Mouse (Mus musculus) embryonic facial prominence, embryonic 15.5 days (tissue): ENCODE results near the gene Slc12a5. TPM values are rescaled to one million over a fixed set of nuclear protein-coding genes. Genes with fewer than 3 reads are reported as not detected.

Experiments
- ATAC-seq: fragments of 200-750 bp; cut with Nextera tagmentation; 2 replicates; pipeline ENCODE4 v1.8.0; 2017; ENCODE audit warnings: low read depth, moderate TSS enrichment; ENCODE audit not compliant: insufficient number of reproducible peaks, low FRiP score, low TSS enrichment
- H3K27ac ChIP-seq: fragments of 300-500 bp; sonication (generic); replicated peaks from 2 replicates; pipeline ENCODE4 v1.5.1; 2015; ENCODE audit warnings: mild to moderate bottlenecking, inconsistent platforms
- H3K27me3 ChIP-seq: fragments of 300-500 bp; sonication (generic); 2 replicates; pipeline ENCODE4 v1.6.1; 2015; ENCODE audit warnings: inconsistent platforms
- H3K36me3 ChIP-seq: fragments of 300-500 bp; sonication (generic); 2 replicates; pipeline ENCODE4 v1.6.1; 2015; ENCODE audit warnings: mild to moderate bottlenecking, inconsistent platforms
- H3K4me1 ChIP-seq: fragments of 300-500 bp; sonication (generic); 2 replicates; pipeline ENCODE4 v1.6.1; 2015; ENCODE audit warnings: inconsistent platforms
- H3K4me2 ChIP-seq: fragments of 300-500 bp; sonication (generic); replicated peaks from 2 replicates; pipeline ENCODE4 v1.6.1; 2015; ENCODE audit warnings: mild to moderate bottlenecking, inconsistent platforms
- H3K4me3 ChIP-seq: fragments of 300-500 bp; sonication (generic); replicated peaks from 2 replicates; pipeline ENCODE4 v1.5.1; 2015; ENCODE audit warnings: mild to moderate bottlenecking, inconsistent platforms
- H3K9ac ChIP-seq: fragments of 300-500 bp; sonication (generic); 2 replicates; pipeline ENCODE4 v1.6.1; 2015; ENCODE audit warnings: inconsistent platforms
- H3K9me3 ChIP-seq: fragments of 300-500 bp; sonication (generic); replicated peaks from 2 replicates; pipeline ENCODE4 v1.6.1; 2016; ENCODE audit warnings: inconsistent platforms
- WGBS: fragments of 180-500 bp; shearing (Covaris S2); methylation state at CpG from one replicate; pipeline ENCODE4 v1.1.7; 2015; 5-methylcytosine and 5-hydroxymethylcytosine counted together
- polyA plus RNA-seq: library from polyadenylated mRNA; unstranded; fragments of >200 nt; fragmentation: Nextera tagmentation; extraction: Ambion mirVana; gene quantifications from 2 replicates; pipeline ENCODE4 v1.2.1, GENCODE M21; 2015

Slc12a5 gene
- polyA plus RNA-seq, 1 experiment from 2014 or later: 0.85 TPM

GRCm38 (mm10) chr2:165003108-165003507, 42.5 kb downstream of the Slc12a5 start:
- peaks cover 89% of the 10 kb centered on the region for H3K36me3 ChIP-seq
- ATAC-seq: no peak
- peaks cover 8% of the 10 kb centered on the region for H3K4me1 ChIP-seq
- H3K9me3 ChIP-seq: no peaks in the 10 kb centered on the region
- H3K9ac ChIP-seq: no peak overlapping the region
- H3K4me3 ChIP-seq: no peak overlapping the region
- no peak overlapping the region for H3K4me2 ChIP-seq
- 86% methylated on average over 3 of the region's 3 CpGs for WGBS
- H3K27ac ChIP-seq: no peak overlapping the region
- peaks cover 19% of the 10 kb centered on the region for H3K27me3 ChIP-seq

DNA sequence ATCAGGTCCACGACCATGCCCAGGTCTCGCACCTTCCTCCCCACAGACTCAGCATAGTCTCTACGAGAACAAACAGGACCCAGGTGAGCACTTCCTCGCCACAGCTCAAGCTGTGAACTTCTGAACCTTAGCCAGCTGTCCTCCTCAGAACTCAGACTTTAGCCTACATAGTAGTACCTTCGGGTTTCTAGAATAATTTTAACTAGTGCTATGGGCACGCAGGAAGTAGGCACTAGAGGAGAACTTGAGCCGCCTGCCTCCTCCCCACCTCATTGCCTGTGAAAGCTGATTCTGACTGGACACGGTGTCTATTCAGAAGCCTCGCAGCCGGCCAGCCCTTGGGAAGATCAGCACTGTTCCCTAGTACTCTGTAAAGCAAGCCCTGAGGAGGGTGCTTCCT, 43.6 kb downstream of the Slc12a5 start:
- H3K4me3 ChIP-seq: no peak overlapping the region
- peaks cover 99% of the 10 kb centered on the region for H3K36me3 ChIP-seq
- ATAC-seq: no peak
- H3K9me3 ChIP-seq: no peaks in the 10 kb centered on the region
- H3K27ac ChIP-seq: no peak overlapping the region
- H3K9ac ChIP-seq: no peak overlapping the region
- peaks cover 8% of the 10 kb centered on the region; the same call in 1 of the 2 replicates for H3K27me3 ChIP-seq
- H3K4me2 ChIP-seq: no peak overlapping the region
- WGBS: 83% methylated on average over 10 of the region's 10 CpGs
- no peaks in the 10 kb centered on the region for H3K4me1 ChIP-seq

- no peaks in the 10 kb centered on the region for H3K9me3 ChIP-seq
- H3K4me1 ChIP-seq: no peaks in the 10 kb centered on the region
- peaks cover 99% of the 10 kb centered on the region for H3K36me3 ChIP-seq
- no peak overlapping the region for H3K4me2 ChIP-seq
- no peak overlapping the region for H3K4me3 ChIP-seq
- no peak overlapping the region for H3K27ac ChIP-seq
- H3K9ac ChIP-seq: no peak overlapping the region
- no peak for ATAC-seq
- 95% methylated on average over 4 of the region's 4 CpGs for WGBS
- H3K27me3 ChIP-seq: no peaks in the 10 kb centered on the region
Measured at GRCm38 (mm10) chr2:165006813-165007212, 46.2 kb downstream of the Slc12a5 start.

DNA sequence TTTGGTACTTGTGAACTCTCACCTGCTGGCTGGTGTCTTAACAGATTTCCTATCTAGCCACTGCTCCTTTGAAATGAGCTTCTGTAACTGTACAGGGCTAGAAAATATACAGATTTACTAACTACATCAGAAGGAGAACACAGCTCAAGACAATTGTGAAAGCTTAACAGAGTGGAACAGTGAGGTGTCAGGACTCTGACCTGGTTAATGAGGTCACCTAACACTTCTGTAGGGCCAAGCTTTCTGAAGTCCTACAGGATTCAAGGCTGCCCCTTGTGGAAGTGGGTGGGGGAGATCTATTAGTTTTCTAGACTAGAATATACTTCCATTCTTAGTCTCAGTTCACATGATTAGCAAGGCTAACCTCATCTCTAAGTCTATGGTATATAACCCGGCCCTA, 47.4 kb downstream of the Slc12a5 start:
- H3K27ac ChIP-seq: no peak overlapping the region
- no peaks in the 10 kb centered on the region for H3K4me1 ChIP-seq
- H3K4me2 ChIP-seq: no peak overlapping the region
- H3K9ac ChIP-seq: no peak overlapping the region
- H3K27me3 ChIP-seq: no peaks in the 10 kb centered on the region
- H3K4me3 ChIP-seq: no peak overlapping the region
- no peaks in the 10 kb centered on the region for H3K9me3 ChIP-seq
- WGBS: 95% methylated on average over 1 of the region's 1 CpGs
- peaks cover 99% of the 10 kb centered on the region for H3K36me3 ChIP-seq
- ATAC-seq: no peak

DNA sequence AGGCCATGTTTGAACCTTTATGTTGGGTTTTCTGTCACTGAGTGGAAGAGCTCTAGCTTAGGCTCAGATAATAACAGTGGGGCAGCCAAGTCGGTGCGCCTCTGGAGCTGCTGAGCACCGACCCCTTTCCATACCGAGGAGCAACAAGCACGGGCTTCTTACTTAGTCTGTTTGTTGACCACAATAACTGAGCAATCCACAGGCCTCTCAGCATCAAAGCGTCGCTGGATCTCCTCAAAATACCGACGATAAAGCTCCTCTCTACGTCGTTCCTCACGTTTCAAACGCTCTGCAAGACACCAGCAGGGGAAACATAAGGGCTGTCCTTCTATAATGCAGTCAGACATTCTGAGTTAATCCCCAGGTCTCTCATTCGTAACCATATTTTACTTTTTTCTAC, 48.6 kb downstream of the Slc12a5 start:
- no peak overlapping the region for H3K9ac ChIP-seq
- H3K36me3 ChIP-seq: peaks cover 90% of the 10 kb centered on the region
- H3K27ac ChIP-seq: no peak overlapping the region
- no peaks in the 10 kb centered on the region for H3K9me3 ChIP-seq
- H3K4me1 ChIP-seq: no peaks in the 10 kb centered on the region
- H3K4me2 ChIP-seq: no peak overlapping the region
- no peaks in the 10 kb centered on the region for H3K27me3 ChIP-seq
- no peak for ATAC-seq
- 92% methylated on average over 14 of the region's 14 CpGs for WGBS
- no peak overlapping the region for H3K4me3 ChIP-seq

GRCm38 (mm10) chr2:165009581-165009980, 49.0 kb downstream of the Slc12a5 start:
- Histone ChIP-seq H3K27ac (no peak overlapping the region), H3K4me1 (no peaks in the 10 kb centered on the region), H3K27me3 (no peaks in the 10 kb centered on the region), H3K36me3 (peaks cover 86% of the 10 kb centered on the region), H3K9me3 (no peaks in the 10 kb centered on the region), H3K9ac (no peak overlapping the region), H3K4me3 (no peak overlapping the region), H3K4me2 (no peak overlapping the region)
- ATAC-seq: no peak
- whole genome bisulfite sequencing: 87% methylated on average over 2 of the region's 2 CpGs

- H3K9me3 ChIP-seq: no peaks in the 10 kb centered on the region
- H3K27ac ChIP-seq: no peak overlapping the region
- H3K4me3 ChIP-seq: no peak overlapping the region
- H3K4me2 ChIP-seq: no peak overlapping the region
- H3K9ac ChIP-seq: no peak overlapping the region; the same call in 1 of the 2 replicates
- 74% methylated on average over 10 of the region's 10 CpGs for WGBS
- H3K4me1 ChIP-seq: no peaks in the 10 kb centered on the region
- no peaks in the 10 kb centered on the region for H3K27me3 ChIP-seq
- no peak for ATAC-seq
- peaks cover 78% of the 10 kb centered on the region for H3K36me3 ChIP-seq
Measured at GRCm38 (mm10) chr2:165010351-165010750, 49.7 kb downstream of the Slc12a5 start.

DNA sequence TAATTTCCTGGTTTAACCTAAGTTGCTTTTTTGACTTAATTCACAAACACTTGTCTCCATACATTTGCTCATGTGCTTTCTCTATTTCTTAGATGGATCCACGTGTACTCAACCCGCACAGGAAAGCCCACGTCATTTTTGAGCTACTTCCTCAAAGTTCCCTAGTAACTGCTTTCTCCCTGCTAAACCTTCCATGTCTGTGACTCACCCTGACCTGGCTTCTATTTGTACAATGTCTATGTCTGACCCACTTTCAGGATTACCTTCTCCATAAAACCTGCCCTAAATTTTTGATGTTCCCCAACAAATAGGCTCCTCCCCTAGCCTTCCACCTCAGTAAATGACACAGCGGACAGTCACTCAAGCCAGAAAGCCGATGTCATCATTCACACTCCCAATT, 54.3 kb downstream of the Slc12a5 start:
- Histone ChIP-seq H3K27me3 (no peaks in the 10 kb centered on the region), H3K9me3 (no peaks in the 10 kb centered on the region), H3K36me3 (peaks cover 34% of the 10 kb centered on the region), H3K9ac (no peak overlapping the region), H3K4me1 (peaks cover 16% of the 10 kb centered on the region; the same call in 1 of the 2 replicates), H3K27ac (no peak overlapping the region), H3K4me3 (no peak overlapping the region), H3K4me2 (no peak overlapping the region)
- WGBS: 92% methylated on average over 5 of the region's 5 CpGs
- ATAC-seq: no peak

DNA sequence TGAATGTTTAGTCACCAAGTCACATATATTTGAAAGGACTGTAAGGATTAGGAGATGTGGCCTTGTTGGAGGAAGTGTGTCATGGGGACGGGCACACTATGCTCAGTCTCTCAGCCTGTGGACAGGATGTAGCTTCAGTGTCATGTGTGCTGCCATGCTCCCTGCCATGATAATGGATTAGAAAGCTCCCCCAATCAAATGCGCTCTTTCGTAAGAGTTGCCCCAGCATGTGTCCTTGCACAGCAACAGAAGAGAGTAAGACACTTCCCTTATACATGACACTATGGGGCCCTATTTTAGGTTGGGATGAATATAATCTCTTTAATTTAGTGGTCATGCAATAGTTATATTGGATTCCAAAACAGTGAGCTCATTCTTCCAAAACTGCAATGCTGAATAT, 59.9 kb downstream of the Slc12a5 start:
- peaks cover 16% of the 10 kb centered on the region; the same call in 1 of the 2 replicates for H3K4me1 ChIP-seq
- peaks cover 11% of the 10 kb centered on the region for H3K36me3 ChIP-seq
- no peaks in the 10 kb centered on the region for H3K27me3 ChIP-seq
- ATAC-seq: no peak
- H3K4me3 ChIP-seq: no peak overlapping the region
- H3K9me3 ChIP-seq: no peaks in the 10 kb centered on the region
- H3K9ac ChIP-seq: no peak overlapping the region
- 86% methylated on average over 3 of the region's 3 CpGs for WGBS
- no peak overlapping the region for H3K27ac ChIP-seq
- no peak overlapping the region for H3K4me2 ChIP-seq

DNA sequence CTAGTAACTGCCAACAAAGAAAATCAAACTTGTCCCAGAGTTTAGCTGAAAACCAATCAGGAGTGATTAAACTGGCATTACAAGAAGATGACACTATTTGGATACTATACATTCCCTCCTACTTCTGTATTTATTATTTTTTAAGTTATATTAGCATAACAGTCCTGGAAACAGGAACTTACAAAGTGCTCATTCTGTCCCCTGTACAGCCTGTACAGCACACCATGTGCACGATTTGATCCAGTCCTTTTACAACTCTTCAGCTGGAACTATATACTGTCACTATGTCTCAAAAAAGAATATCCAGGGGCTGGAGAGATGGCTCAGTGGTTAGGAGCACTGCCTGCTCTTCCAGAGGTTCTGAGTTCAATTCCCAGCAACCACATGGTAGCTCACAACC, 66.6 kb downstream of the Slc12a5 start:
- Histone ChIP-seq H3K9me3 (no peaks in the 10 kb centered on the region), H3K27ac (no peak overlapping the region), H3K4me3 (no peak overlapping the region), H3K4me2 (no peak overlapping the region), H3K27me3 (no peaks in the 10 kb centered on the region), H3K36me3 (peaks cover 8% of the 10 kb centered on the region), H3K9ac (no peak overlapping the region), H3K4me1 (peaks cover 5% of the 10 kb centered on the region)
- ATAC-seq: no peak
- 65% methylated on average over 1 of the region's 1 CpGs for WGBS

GRCm38 (mm10) chr2:165032533-165032932, 71.9 kb downstream of the Slc12a5 start:
- WGBS: 38% methylated on average over 3 of the region's 3 CpGs
- H3K9ac ChIP-seq: no peak overlapping the region
- no peaks in the 10 kb centered on the region for H3K27me3 ChIP-seq
- H3K9me3 ChIP-seq: no peaks in the 10 kb centered on the region
- no peak overlapping the region for H3K4me3 ChIP-seq
- peaks cover 26% of the 10 kb centered on the region for H3K4me1 ChIP-seq
- H3K36me3 ChIP-seq: no peaks in the 10 kb centered on the region
- no peak for ATAC-seq
- no peak overlapping the region for H3K4me2 ChIP-seq
- no peak overlapping the region for H3K27ac ChIP-seq

- no peak for ATAC-seq
- H3K9ac ChIP-seq: peak overlapping the region; percentile 81
- peak overlapping the region; percentile 74 for H3K4me3 ChIP-seq
- peak overlapping the region; percentile 66 for H3K4me2 ChIP-seq
- H3K27me3 ChIP-seq: no peaks in the 10 kb centered on the region
- WGBS: 38% methylated on average over 6 of the region's 6 CpGs
- peaks cover 26% of the 10 kb centered on the region for H3K4me1 ChIP-seq
- no peak overlapping the region for H3K27ac ChIP-seq
- no peaks in the 10 kb centered on the region for H3K36me3 ChIP-seq
- no peaks in the 10 kb centered on the region for H3K9me3 ChIP-seq
Measured at GRCm38 (mm10) chr2:165033306-165033705, 72.7 kb downstream of the Slc12a5 start.
